Mouse (Mus musculus) gastrocnemius, adult 8-10 months (tissue): ENCODE results near the gene Ubqlnl. TPM values are rescaled to one million over a fixed set of nuclear protein-coding genes. Genes with fewer than 3 reads are reported as not detected.

Experiments
- DNase-seq, 2 experiments: peaks; one replicate each; pipeline ENCODE4 v3.0.0; 2022; ENCODE audit warnings: low spot score in 2 of 2
- total RNA-seq, 4 experiments: library from RNA; stranded (reverse); gene quantifications; 2 replicates each; pipeline ENCODE4 v1.2.4; 2022

Ubqlnl gene
- total RNA-seq, result not detected

GRCm38 (mm10) chr7:104150456-104150855 lies at the start of gene Ubqlnl:
Gene Ubqlnl (minus strand): TSS chr7:104150556.
- no peak for DNase-seq

GRCm38 (mm10) chr7:104199822-104200221 lies 49.5 kb upstream of the Ubqlnl start:
- DNase-seq, result peak; percentile 8 to 34

- no peak for DNase-seq
Observed at GRCm38 (mm10) chr7:104195885-104196284, 45.5 kb upstream of the Ubqlnl start, which contains the start of gene Olfr649. Gene Olfr649 (minus strand): TSS chr7:104195985.

- DNase-seq, result no peak
Observed at GRCm38 (mm10) chr7:104191275-104191674, 40.9 kb upstream of the Ubqlnl start.

GRCm38 (mm10) chr7:104183292-104183691 lies 32.9 kb upstream of the Ubqlnl start, which contains the start of gene Olfr648:
Gene Olfr648 (minus strand): TSS chr7:104183392.
- no peak for DNase-seq

GRCm38 (mm10) chr7:104179074-104179473 lies 28.7 kb upstream of the Ubqlnl start:
- no peak for DNase-seq

GRCm38 (mm10) chr7:104178422-104179054 lies 28.2 kb upstream of the Ubqlnl start:
- DNase-seq, result no peak

GRCm38 (mm10) chr7:104175085-104175484 lies 24.7 kb upstream of the Ubqlnl start:
- DNase-seq, result no peak

- DNase-seq, result no peak
Observed at GRCm38 (mm10) chr7:104169634-104170204, 19.4 kb upstream of the Ubqlnl start.

GRCm38 (mm10) chr7:104167105-104167504 lies 16.7 kb upstream of the Ubqlnl start:
- no peak for DNase-seq

- DNase-seq, result no peak
Observed at GRCm38 (mm10) chr7:104143179-104143578, 7.2 kb downstream of the Ubqlnl start, which contains the start of gene Ubqln3. Gene Ubqln3 (minus strand): TSS chr7:104143279.

- no peak for DNase-seq
Observed at GRCm38 (mm10) chr7:104137305-104137704, 13.1 kb downstream of the Ubqlnl start, which contains the start of gene Olfr643. Gene Olfr643 (minus strand): TSS chr7:104137405.

GRCm38 (mm10) chr7:104129726-104130125 lies 20.6 kb downstream of the Ubqlnl start, which contains the start of gene Ubqln5:
Gene Ubqln5 (minus strand): TSS chr7:104129826.
- no peak for DNase-seq

- no peak for DNase-seq
Observed at GRCm38 (mm10) chr7:104104757-104104972, 45.7 kb downstream of the Ubqlnl start, which contains the start of gene Olfr646. Gene Olfr646 (plus strand): TSS chr7:104104873.

GRCm38 (mm10) chr7:104103913-104104756 lies 46.2 kb downstream of the Ubqlnl start:
- no peak for DNase-seq

Other genes starting within 250 kb of the Ubqlnl start
- gene Olfr65, start 247.1 kb downstream of the Ubqlnl start, total RNA-seq, result not detected
- not detected for gene Olfr631, start 221.7 kb downstream of the Ubqlnl start, total RNA-seq
- gene Olfr632, start 216.2 kb downstream of the Ubqlnl start, total RNA-seq, result not detected
- gene Olfr633, start 206.1 kb downstream of the Ubqlnl start, total RNA-seq, result not detected
- not detected for gene Olfr635, start 179.4 kb downstream of the Ubqlnl start, total RNA-seq
- not detected for gene Olfr638, start 151.8 kb downstream of the Ubqlnl start, total RNA-seq
- gene Olfr639, start 133.3 kb downstream of the Ubqlnl start, total RNA-seq, result not detected
- gene Olfr640, start 125.0 kb downstream of the Ubqlnl start, total RNA-seq, result not detected
- not detected for gene Olfr641, start 115.1 kb downstream of the Ubqlnl start, total RNA-seq
- gene Olfr642, start 97.9 kb downstream of the Ubqlnl start, total RNA-seq, result not detected
- not detected for gene 4930516K23Rik, start 89.1 kb downstream of the Ubqlnl start, total RNA-seq
- not detected for gene Olfr644, start 78.7 kb downstream of the Ubqlnl start, total RNA-seq
- not detected for gene Olfr645, start 65.1 kb downstream of the Ubqlnl start, total RNA-seq
- gene Olfr646, start 45.7 kb downstream of the Ubqlnl start, total RNA-seq, result not detected
- gene Ubqln5, start 20.7 kb downstream of the Ubqlnl start, total RNA-seq, result not detected
- not detected for gene Olfr643, start 13.2 kb downstream of the Ubqlnl start, total RNA-seq
- not detected for gene Ubqln3, start 7.3 kb downstream of the Ubqlnl start, total RNA-seq
- not detected for gene Olfm5, start 14.3 kb upstream of the Ubqlnl start, total RNA-seq
- not detected for gene Olfr648, start 32.8 kb upstream of the Ubqlnl start, total RNA-seq
- gene Olfr649, start 45.4 kb upstream of the Ubqlnl start, total RNA-seq, result not detected
- under 1 TPM; 0.19 to 0.99 (median 0.20) TPM for gene Trim6, start 68.2 kb upstream of the Ubqlnl start, total RNA-seq
- gene Trim34a, start 93.9 kb upstream of the Ubqlnl start, total RNA-seq, result 1 to 10 TPM in 1 of 4 experiments, under 1 TPM in 3; 0.87 to 1.6 (median 0.95) TPM
- under 1 TPM; 0.56 to 0.70 (median 0.66) TPM for gene Trim5, start 137.5 kb upstream of the Ubqlnl start, total RNA-seq
- gene Trim12a, start 164.9 kb upstream of the Ubqlnl start, total RNA-seq, result 1 to 10 TPM; 2.1 to 2.6 (median 2.3) TPM
- gene Trim34b, start 178.9 kb upstream of the Ubqlnl start, total RNA-seq, result not detected
- 1 to 10 TPM; 2.3 to 3.1 (median 2.6) TPM for gene Trim12c, start 202.8 kb upstream of the Ubqlnl start, total RNA-seq
- gene Trim30b, start 219.3 kb upstream of the Ubqlnl start, total RNA-seq, result not detected